Mouse (Mus musculus) liver, embryonic 11.5 days (tissue): ENCODE results near the gene Pde4b. TPM values are rescaled to one million over a fixed set of nuclear protein-coding genes. Genes with fewer than 3 reads are reported as not detected.

Source experiments
- ATAC-seq: fragments of 200-750 bp; cut with Nextera tagmentation; replicated peaks from 2 replicates; pipeline ENCODE4 v1.8.0; 2017; ENCODE audit warnings: moderate number of reproducible peaks, mild to moderate bottlenecking, moderate TSS enrichment, moderate library complexity; ENCODE audit not compliant: low FRiP score
- DNase-seq: peaks from one replicate; pipeline ENCODE4 v3.0.0-alpha.2; 2017; ENCODE audit warnings: low spot score
- H3K27ac ChIP-seq: fragments of 300-500 bp; sonication (generic); 2 replicates; pipeline ENCODE4 v1.5.1; 2014; ENCODE audit warnings: mild to moderate bottlenecking, low read depth, low read length, control low read depth
- H3K27me3 ChIP-seq: fragments of 300-500 bp; sonication (generic); replicated peaks from 2 replicates; pipeline ENCODE4 v1.6.1; 2014; ENCODE audit warnings: low read length, mixed read lengths; ENCODE audit not compliant: control insufficient read depth, insufficient read depth
- H3K36me3 ChIP-seq: fragments of 300-500 bp; sonication (generic); 2 replicates; pipeline ENCODE4 v1.6.1; 2014; ENCODE audit warnings: mild to moderate bottlenecking, low read length, moderate library complexity, mixed read lengths; ENCODE audit not compliant: control insufficient read depth, insufficient read depth
- H3K4me1 ChIP-seq: fragments of 300-500 bp; sonication (generic); replicated peaks from 2 replicates; pipeline ENCODE4 v1.6.1; 2014; ENCODE audit warnings: low read length, mixed read lengths; ENCODE audit not compliant: control insufficient read depth, insufficient read depth
- H3K4me2 ChIP-seq: fragments of 300-500 bp; sonication (generic); 2 replicates; pipeline ENCODE4 v1.6.1; 2014; ENCODE audit warnings: mild to moderate bottlenecking, control low read depth, moderate library complexity
- H3K4me3 ChIP-seq: fragments of 300-500 bp; sonication (generic); 2 replicates; pipeline ENCODE4 v1.5.1; 2014; ENCODE audit warnings: low read depth, low read length, control low read depth
- H3K9ac ChIP-seq: fragments of 300-500 bp; sonication (generic); 2 replicates; pipeline ENCODE4 v1.6.1; 2014; ENCODE audit warnings: low read depth, low read length, control low read depth
- H3K9me3 ChIP-seq: fragments of 300-500 bp; sonication (generic); 2 replicates; pipeline ENCODE4 v1.6.1; 2016; ENCODE audit warnings: low read length, inconsistent platforms, mixed read lengths; ENCODE audit not compliant: control insufficient read depth
- WGBS: fragments of 180-500 bp; shearing (Covaris S2); extraction: QIAGEN DNeasy Blood & Tissue Kit; methylation state at CpG from one replicate; pipeline ENCODE4 v1.1.7; 2014; 5-methylcytosine and 5-hydroxymethylcytosine counted together
- polyA plus RNA-seq: library from polyadenylated mRNA; unstranded; fragments of >200 nt; fragmentation: Nextera tagmentation; extraction: Ambion mirVana; gene quantifications from 2 replicates; pipeline ENCODE4 v1.2.1, GENCODE M21; 2014

Gene Pde4b
- polyA plus RNA-seq, 1 experiment from 2014 or later: 9.2 TPM

DNA sequence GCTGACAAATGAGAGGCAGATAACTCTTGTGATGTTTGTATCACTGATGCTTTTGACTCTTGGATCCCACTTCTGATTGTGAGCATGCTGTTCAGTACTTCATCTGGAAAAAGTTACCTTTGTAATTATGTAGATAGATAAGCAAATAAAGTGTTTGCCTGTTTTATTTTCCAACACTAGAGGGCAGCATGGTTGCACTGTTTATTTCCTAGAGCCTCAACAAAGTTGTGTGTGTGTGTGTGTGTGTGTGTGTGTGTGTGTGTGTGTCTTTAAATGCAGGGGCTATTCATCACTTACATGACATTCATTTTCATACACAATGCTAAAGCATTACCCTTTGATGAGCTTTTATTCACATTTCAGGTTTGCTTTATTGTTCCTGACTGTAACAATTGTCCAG, 139.4 kb downstream of the Pde4b start:
- Histone ChIP-seq H3K4me2 (no peak overlapping the region), H3K27me3 (no peaks in the 10 kb centered on the region), H3K9me3 (no peaks in the 10 kb centered on the region), H3K4me3 (no peak overlapping the region), H3K36me3 (no peaks in the 10 kb centered on the region), H3K9ac (no peak overlapping the region), H3K4me1 (no peaks in the 10 kb centered on the region), H3K27ac (no peak overlapping the region)
- DNase-seq: no peak
- no peak for ATAC-seq

DNA sequence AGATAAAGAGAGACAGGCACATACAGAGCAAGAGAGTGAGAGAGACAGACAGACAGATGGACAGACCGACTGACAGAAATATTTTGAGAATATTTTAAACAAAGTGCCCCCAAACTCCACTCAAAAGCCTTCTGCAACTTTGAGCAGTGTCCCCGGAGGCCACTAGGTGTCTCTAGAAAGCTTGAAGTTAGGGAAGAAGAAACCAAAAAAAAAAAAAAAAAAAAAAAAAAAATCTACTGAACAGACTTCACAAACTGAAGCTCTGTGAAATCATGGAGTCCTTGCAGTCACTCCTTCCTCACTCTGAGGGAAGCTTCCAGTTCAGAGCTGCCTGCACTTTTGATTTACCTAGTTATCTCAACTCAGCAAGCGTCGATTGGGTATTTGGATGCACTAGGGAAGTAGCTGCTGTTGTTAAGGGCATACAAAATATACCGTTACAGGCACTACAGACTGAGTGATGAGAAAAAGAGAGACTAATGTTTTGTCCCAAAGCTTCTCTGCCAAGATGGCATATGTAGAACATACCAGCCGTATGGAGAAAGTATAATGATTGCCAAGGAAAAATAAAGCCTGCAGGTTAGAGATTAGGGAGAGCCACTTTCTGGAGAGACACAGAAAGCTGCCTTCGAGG, 141.7 kb downstream of the Pde4b start:
- DNase-seq (no peak), ATAC-seq (no peak)
- H3K4me1 ChIP-seq: no peaks in the 10 kb centered on the region
- H3K4me3 ChIP-seq: no peak overlapping the region
- H3K9ac ChIP-seq: no peak overlapping the region
- no peaks in the 10 kb centered on the region for H3K36me3 ChIP-seq
- H3K27ac ChIP-seq: no peak overlapping the region
- H3K4me2 ChIP-seq: no peak overlapping the region
- 50% methylated on average over 7 of the region's 7 CpGs for WGBS
- H3K27me3 ChIP-seq: no peaks in the 10 kb centered on the region
- no peaks in the 10 kb centered on the region for H3K9me3 ChIP-seq

DNA sequence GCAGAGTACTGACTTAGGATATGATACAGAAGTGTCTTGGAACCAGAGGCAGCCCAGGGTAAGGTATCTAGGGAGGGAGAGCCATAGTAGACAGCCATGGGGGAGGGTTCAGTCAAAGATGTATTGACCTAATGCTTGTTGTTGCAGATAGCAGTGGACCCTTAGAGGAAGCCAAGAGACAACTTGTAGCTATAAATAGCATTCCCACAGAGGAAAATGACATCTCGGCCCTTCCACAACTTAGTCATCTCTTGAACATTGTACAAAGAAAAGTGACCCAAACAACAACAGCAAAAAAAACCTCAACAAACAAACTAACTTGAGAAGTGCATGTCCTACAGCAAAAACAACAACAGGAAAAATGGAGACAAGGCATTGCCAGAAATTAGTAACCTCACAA, 143.6 kb downstream of the Pde4b start:
- H3K27ac ChIP-seq: no peak overlapping the region
- H3K36me3 ChIP-seq: no peaks in the 10 kb centered on the region
- DNase-seq: no peak
- no peak overlapping the region for H3K4me3 ChIP-seq
- no peak overlapping the region for H3K4me2 ChIP-seq
- no peak for ATAC-seq
- no peaks in the 10 kb centered on the region for H3K9me3 ChIP-seq
- no peaks in the 10 kb centered on the region for H3K27me3 ChIP-seq
- H3K4me1 ChIP-seq: no peaks in the 10 kb centered on the region
- 30% methylated on average over 1 of the region's 1 CpGs for WGBS
- H3K9ac ChIP-seq: no peak overlapping the region

DNA sequence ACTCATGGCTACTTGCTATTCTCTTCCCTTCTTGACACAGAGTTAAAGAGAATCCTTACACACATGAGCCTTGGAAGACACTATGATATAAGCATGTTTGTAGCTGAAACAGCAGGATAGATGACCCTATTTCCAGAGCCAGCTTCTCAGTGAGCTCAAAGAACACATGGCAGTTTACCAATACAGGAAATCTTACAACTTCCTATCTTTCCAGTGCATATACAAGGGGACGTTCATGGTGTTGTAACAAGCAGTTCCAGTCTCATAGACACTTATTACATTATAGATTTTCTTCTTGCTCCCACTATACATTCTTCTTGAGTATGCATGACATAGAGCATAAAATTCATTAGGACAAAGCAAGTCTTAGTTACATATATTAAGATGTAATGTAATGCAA, 146.3 kb downstream of the Pde4b start:
- Histone ChIP-seq H3K9ac (no peak overlapping the region), H3K4me1 (no peaks in the 10 kb centered on the region), H3K27ac (no peak overlapping the region), H3K4me3 (no peak overlapping the region), H3K36me3 (no peaks in the 10 kb centered on the region), H3K27me3 (no peaks in the 10 kb centered on the region), H3K4me2 (no peak overlapping the region), H3K9me3 (no peaks in the 10 kb centered on the region)
- DNase-seq (no peak), ATAC-seq (no peak)
- WGBS: 43% methylated on average over 1 of the region's 1 CpGs

DNA sequence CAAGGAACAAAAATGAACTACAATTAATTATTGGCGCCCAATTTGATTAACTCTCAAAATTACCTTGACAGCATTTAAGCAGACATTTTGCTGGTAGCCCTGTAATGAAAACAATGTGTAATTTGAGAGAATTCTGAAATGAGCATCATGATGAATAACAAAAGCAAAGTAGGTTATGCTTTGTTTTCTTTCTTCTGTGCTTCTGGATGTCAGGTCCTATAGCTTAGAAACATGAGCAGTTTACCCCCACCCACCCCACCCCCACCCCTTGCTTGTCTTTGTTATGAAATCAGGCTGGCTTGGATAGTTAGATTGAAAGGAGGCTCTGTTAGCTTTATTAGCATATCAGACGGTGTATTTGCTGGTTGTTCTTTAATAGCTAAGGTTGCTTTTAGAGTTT, 147.8 kb downstream of the Pde4b start:
- Histone ChIP-seq H3K4me1 (no peaks in the 10 kb centered on the region), H3K4me2 (no peak overlapping the region), H3K9me3 (no peaks in the 10 kb centered on the region), H3K4me3 (no peak overlapping the region), H3K27ac (no peak overlapping the region), H3K36me3 (no peaks in the 10 kb centered on the region), H3K9ac (no peak overlapping the region), H3K27me3 (no peaks in the 10 kb centered on the region)
- WGBS: 60% methylated on average over 2 of the region's 2 CpGs
- DNase-seq (no peak), ATAC-seq (no peak)

DNA sequence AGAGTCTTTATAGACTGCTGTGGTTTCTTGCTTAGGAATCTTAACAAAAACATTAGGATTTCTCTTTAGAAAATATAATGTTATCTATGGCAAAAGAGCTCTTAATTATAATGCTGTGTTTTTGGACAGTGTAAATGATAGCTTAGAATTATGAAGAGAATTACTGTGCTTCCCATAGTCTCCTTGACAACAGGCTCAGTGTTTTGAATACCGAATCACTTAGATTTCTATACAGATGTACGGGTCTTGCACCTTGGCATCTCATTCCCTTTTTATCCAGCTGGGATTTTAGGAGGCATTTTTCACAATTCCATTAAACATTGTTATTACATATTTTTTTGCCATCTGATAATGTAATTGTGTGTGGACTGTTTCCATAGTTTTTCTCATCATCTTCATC, 151.8 kb downstream of the Pde4b start:
- Histone ChIP-seq H3K4me3 (no peak overlapping the region), H3K27me3 (no peaks in the 10 kb centered on the region), H3K27ac (no peak overlapping the region), H3K9me3 (no peaks in the 10 kb centered on the region), H3K4me2 (no peak overlapping the region), H3K4me1 (no peaks in the 10 kb centered on the region), H3K9ac (no peak overlapping the region), H3K36me3 (no peaks in the 10 kb centered on the region)
- ATAC-seq (no peak), DNase-seq (no peak)
- 85% methylated on average over 2 of the region's 2 CpGs for WGBS

DNA sequence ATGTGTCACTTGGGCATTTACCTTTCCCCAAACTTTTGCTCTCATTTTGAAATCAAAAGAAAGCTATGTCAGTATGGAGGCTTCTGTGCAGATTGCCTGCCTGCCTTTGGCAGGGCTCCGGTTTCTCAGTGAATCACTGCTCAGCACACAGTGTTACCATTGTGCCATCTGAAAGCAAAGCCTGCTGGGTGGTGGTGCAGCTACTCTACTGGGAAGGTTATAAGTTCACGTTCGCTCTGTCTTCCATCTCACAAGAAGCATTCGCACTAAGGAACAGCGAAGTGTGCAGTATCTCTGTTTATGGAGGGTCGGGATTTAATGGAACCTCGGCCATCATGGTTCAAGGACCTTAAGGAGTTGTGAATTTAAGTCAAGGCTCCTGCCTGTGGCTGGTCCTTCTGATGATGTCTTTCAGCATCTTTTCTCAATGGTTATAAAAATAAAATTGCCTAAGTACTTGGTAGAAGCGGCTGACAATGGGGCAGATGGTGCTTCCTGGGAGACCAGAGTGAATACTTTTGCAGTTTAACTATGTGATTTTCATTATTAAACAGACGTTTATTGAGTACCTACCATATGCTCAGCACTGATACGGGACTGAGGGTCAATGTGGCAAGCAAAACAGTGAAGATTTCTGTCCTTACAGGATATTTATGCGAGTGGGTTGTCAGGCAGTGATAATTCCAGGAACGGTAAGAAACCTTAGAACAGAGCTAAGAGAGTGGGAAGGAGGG, 152.5 kb downstream of the Pde4b start:
- no peak overlapping the region for H3K9ac ChIP-seq
- 75% methylated on average over 12 of the region's 12 CpGs for WGBS
- no peaks in the 10 kb centered on the region for H3K4me1 ChIP-seq
- ATAC-seq (no peak), DNase-seq (no peak)
- H3K27ac ChIP-seq: no peak overlapping the region
- no peaks in the 10 kb centered on the region for H3K27me3 ChIP-seq
- no peak overlapping the region for H3K4me3 ChIP-seq
- no peaks in the 10 kb centered on the region for H3K9me3 ChIP-seq
- H3K4me2 ChIP-seq: no peak overlapping the region
- H3K36me3 ChIP-seq: no peaks in the 10 kb centered on the region

DNA sequence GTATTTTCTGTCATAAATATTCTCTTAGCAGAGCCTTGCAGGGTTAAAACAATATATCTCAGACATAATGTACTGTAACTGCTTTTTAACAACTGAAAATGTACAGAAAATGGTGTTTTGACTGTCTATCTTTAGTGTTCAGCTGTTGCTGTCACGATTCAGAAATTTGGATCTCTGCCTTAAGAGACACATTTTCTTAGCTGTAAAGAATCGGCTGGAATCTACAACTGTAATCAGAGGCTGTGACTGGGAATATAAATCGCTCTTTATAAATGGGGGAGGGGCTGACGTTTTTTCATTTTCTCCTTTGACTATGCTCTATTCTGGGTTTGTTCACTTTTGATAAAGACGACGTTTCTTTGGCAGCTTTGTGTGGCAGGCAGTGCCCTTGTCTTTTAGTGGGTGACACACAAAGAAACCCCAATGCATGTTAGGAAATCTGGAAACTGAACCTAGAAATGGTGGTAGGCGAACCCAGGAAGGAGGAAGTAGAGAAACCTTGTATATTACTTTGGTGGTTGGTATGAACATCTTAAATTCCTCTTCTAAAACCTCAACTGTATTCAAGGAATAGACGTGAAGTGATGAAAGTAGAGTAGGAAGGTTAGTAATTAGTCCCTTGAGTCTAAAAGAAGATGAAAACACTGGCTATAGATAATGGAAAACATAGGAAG, 153.5 kb downstream of the Pde4b start:
- Histone ChIP-seq H3K27ac (no peak overlapping the region), H3K27me3 (no peaks in the 10 kb centered on the region), H3K4me1 (no peaks in the 10 kb centered on the region), H3K4me3 (no peak overlapping the region), H3K9ac (no peak overlapping the region), H3K4me2 (no peak overlapping the region), H3K36me3 (no peaks in the 10 kb centered on the region), H3K9me3 (no peaks in the 10 kb centered on the region)
- DNase-seq: no peak
- no peak for ATAC-seq
- 76% methylated on average over 8 of the region's 8 CpGs for WGBS

DNA sequence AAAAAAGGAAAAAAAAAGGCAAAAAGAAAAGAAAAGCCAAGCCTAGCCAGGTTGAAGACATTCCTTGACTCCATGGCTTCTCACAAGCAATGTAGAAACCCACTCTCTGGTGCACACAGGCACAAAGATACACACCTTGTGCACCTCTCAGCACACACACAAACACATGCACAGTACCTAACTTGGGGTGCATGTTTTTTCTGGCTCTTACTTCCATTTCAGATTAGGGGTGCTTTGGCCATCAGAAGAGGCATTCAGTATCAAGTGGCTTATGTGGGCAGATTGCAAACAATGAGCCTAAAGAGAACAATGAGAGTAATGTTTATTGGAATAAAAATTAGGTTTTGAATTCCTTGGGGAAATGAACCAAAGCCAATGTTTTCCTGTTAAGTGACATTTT, 166.7 kb downstream of the Pde4b start:
- H3K9ac ChIP-seq: no peak overlapping the region
- DNase-seq (no peak), ATAC-seq (no peak)
- H3K4me1 ChIP-seq: no peaks in the 10 kb centered on the region
- H3K4me2 ChIP-seq: no peak overlapping the region
- no peaks in the 10 kb centered on the region for H3K27me3 ChIP-seq
- H3K27ac ChIP-seq: no peak overlapping the region
- H3K36me3 ChIP-seq: no peaks in the 10 kb centered on the region
- H3K9me3 ChIP-seq: no peaks in the 10 kb centered on the region
- H3K4me3 ChIP-seq: no peak overlapping the region
